Mouse (Mus musculus) heart, postnatal 10 days (tissue): ENCODE results near the gene Ganab. TPM values are rescaled to one million over a fixed set of nuclear protein-coding genes. Genes with fewer than 3 reads are reported as not detected.

Experiments used
- DNase-seq, 2 experiments: peaks; one replicate each; pipeline ENCODE4 v3.0.0; 2021
- intact Hi-C: fragments of 180-260 bp; cut with DNase I; formaldehyde crosslinking; loops from one replicate; pipeline ENCODE4 v1.15.1; 2025
- microRNA-seq, 2 experiments: library from miRNA; unstranded; fragments of <30 nt; microRNA quantifications; one replicate each; pipeline ENCODE4 v1.2.0; 2022
- total RNA-seq, 2 experiments: library from RNA; stranded (reverse); gene quantifications; 2 replicates each; pipeline ENCODE4 v1.2.3; 2021

Ganab gene
- total RNA-seq, 2 experiments from 2014 or later: 69.3 to 74.5 TPM

DNA sequence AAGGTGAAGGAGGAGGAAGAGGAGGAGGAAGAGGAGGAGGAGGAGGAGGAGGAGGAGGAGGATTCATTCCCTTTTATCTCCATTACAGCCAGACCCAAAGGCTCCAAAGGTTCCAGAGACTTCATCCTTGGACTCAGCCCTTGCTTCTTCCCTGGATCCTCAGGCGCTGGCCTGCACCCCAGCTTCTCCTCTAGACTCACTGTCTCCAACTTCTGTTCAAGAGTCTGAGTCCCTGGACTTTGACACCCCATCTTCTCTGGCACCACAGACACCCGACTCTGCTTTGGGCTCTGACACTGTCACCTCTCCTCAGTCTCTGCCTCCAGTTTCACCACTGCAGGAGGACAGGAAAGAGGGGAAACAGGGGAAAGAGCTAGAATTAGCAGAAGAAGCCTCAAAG is 64.4 kb downstream of the Ganab start:
- no peak for DNase-seq
- intact Hi-C loops: no loop called here

DNA sequence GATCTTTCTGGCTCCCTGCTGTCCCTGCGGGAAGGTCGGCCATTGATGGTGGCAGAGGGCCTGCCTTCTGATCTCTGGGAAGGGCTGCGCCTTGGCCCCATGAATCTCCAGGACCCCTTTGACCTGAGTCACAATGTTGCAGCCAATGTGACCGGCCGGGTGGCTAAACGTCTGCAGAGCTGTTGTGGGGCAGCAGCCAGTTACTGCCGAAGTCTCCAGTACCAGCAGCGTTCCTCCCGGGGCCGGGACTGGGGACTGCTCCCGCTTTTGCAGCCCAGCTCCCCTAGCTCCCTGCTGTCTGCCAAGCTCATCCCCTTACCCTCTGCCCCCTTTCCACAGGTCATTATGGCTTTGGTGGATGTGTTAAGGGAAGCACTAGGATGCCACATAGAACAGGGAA is 67.2 kb downstream of the Ganab start:
- no peak for DNase-seq
- intact Hi-C loops: no loop called here

DNA sequence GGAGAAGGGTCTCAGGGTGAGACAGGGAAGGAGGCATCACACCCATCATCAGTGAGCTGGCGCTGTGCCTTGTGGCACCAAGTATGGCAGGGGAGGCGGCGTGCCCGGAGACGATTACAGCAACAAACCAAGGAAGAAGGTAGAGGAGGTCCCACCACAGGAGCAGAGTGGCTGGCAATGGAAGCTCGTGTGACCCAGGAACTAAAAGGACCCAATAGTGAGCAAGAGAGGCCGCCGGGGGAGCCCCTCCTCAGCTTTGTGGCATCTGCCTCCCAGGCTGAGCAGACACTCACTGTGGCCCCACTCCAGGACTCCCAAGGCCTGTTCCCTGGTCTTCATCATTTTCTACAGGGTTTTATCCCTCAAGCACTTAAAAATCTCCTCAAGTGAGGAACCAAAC is 67.9 kb downstream of the Ganab start:
- DNase-seq: peak; percentile 23 to 48
- intact Hi-C loops: no loop called here

DNA sequence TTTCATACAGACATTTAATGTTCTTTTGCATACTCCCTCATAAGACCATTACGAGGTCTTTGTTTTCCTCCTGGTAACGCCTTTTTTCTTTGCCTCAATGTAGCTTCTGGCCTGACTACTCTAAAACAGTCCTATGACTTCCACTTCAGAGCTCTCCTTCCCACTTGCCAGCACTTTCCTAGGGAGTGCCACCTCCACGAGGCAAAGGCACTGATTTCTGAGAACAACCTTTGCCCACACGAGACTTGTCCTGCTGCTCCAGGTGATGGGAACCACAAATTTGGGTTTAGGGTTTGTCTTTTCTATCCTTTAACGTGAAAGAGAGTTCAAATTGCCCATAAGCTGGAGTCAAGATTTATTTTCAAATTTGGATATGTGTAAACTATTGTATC is 68.3 kb downstream of the Ganab start:
- no peak for DNase-seq
- intact Hi-C loops: no loop called here

Small RNA genes lying within 50 kb of the gene (microRNA-seq; reads per million reads assigned to microRNA genes)
- gene Mir5136: 0 to 0.70 reads per million in 2 experiments

Other genes with a start within 250 kb of the Ganab start
- not detected for gene Chrm1, start 234.3 kb upstream of the Ganab start, total RNA-seq
- gene Slc3a2, start 174.7 kb upstream of the Ganab start, total RNA-seq: 10 to 100 TPM; 36.6 to 56.3 TPM
- 10 to 100 TPM; 24.9 to 27.2 TPM for gene Wdr74, start 162.2 kb upstream of the Ganab start, total RNA-seq
- not detected for gene 1700092M07Rik, start 157.4 kb upstream of the Ganab start, total RNA-seq
- gene Stx5a, start 156.7 kb upstream of the Ganab start, total RNA-seq: 10 to 100 TPM; 43.6 to 44.4 TPM
- gene Nxf1, start 141.0 kb upstream of the Ganab start, total RNA-seq: 10 to 100 TPM; 61.7 to 67.6 TPM
- gene Tmem223, start 127.1 kb upstream of the Ganab start, total RNA-seq: 100 to 1,000 TPM; 115 to 133 TPM
- gene Tmem179b, start 123.6 kb upstream of the Ganab start, total RNA-seq: 10 to 100 TPM; 13.9 to 22.5 TPM
- 10 to 100 TPM in 1 of 2 experiments, 1 to 10 TPM in 1; 9.5 to 10.2 TPM for gene Taf6l, start 111.7 kb upstream of the Ganab start, total RNA-seq
- 10 to 100 TPM; 72.7 to 76.0 TPM for gene Polr2g, start 99.5 kb upstream of the Ganab start, total RNA-seq
- 1 to 10 TPM; 2.2 to 3.0 TPM for gene Zbtb3, start 95.5 kb upstream of the Ganab start, total RNA-seq
- gene Ttc9c, start 78.7 kb upstream of the Ganab start, total RNA-seq: 10 to 100 TPM; 14.2 to 17.6 TPM
- 10 to 100 TPM; 51.0 to 56.3 TPM for gene Hnrnpul2, start 78.1 kb upstream of the Ganab start, total RNA-seq
- gene AC129217.1, start 68.3 kb upstream of the Ganab start, total RNA-seq: not detected
- gene Bscl2, start 60.6 kb upstream of the Ganab start, total RNA-seq: 10 to 100 TPM; 25.8 to 34.7 TPM
- gene Gng3, start 58.9 kb upstream of the Ganab start, total RNA-seq: not detected
- 1 to 10 TPM; 4.2 to 5.1 TPM for gene Lrrn4cl, start 47.3 kb upstream of the Ganab start, total RNA-seq
- gene Ubxn1, start 26.6 kb upstream of the Ganab start, total RNA-seq: 100 to 1,000 TPM; 123 to 126 TPM
- 10 to 100 TPM; 50.4 to 58.1 TPM for gene Uqcc3, start 17.1 kb upstream of the Ganab start, total RNA-seq
- gene Lbhd1, start 14.3 kb upstream of the Ganab start, total RNA-seq: 1 to 10 TPM; 2.0 to 9.8 TPM
- not detected for gene Gm49403, start 14.1 kb upstream of the Ganab start, total RNA-seq
- 10 to 100 TPM; 16.6 to 23.0 TPM for gene 1810009A15Rik, start 9.2 kb upstream of the Ganab start, total RNA-seq
- 1 to 10 TPM in 1 of 2 experiments, not detected in 1; 6.4 TPM for gene Gm49416, start 9.1 kb upstream of the Ganab start, total RNA-seq
- 10 to 100 TPM; 14.5 to 17.1 TPM for gene Ints5, start 5.1 kb upstream of the Ganab start, total RNA-seq
- gene B3gat3, start 22.3 kb downstream of the Ganab start, total RNA-seq: 10 to 100 TPM; 38.7 to 41.8 TPM
- gene Rom1, start 31.3 kb downstream of the Ganab start, total RNA-seq: 1 to 10 TPM; 6.5 to 7.1 TPM
- gene Eml3, start 31.5 kb downstream of the Ganab start, total RNA-seq: 10 to 100 TPM; 16.7 to 18.7 TPM
- 10 to 100 TPM; 54.4 to 59.5 TPM for gene Mta2, start 43.8 kb downstream of the Ganab start, total RNA-seq
- gene Tut1, start 55.8 kb downstream of the Ganab start, total RNA-seq: 10 to 100 TPM in 1 of 2 experiments, 1 to 10 TPM in 1; 8.5 to 10.4 TPM
- 100 to 1,000 TPM; 283 to 289 TPM for gene Eef1g, start 69.0 kb downstream of the Ganab start, total RNA-seq
- 100 to 1,000 TPM; 348 to 380 TPM for gene Ahnak, start 91.2 kb downstream of the Ganab start, total RNA-seq
- 1 to 10 TPM in 1 of 2 experiments, not detected in 1; 4.2 TPM for gene Scgb1a1, start 189.9 kb downstream of the Ganab start, total RNA-seq
- 10 to 100 TPM; 18.5 to 18.6 TPM for gene Asrgl1, start 237.6 kb downstream of the Ganab start, total RNA-seq